Mouse (Mus musculus) lung, adult 2 months (tissue): ENCODE measurements around the gene Kdm5b. TPM values are rescaled to one million over a fixed set of nuclear protein-coding genes. Genes with fewer than 3 reads are reported as not detected.

Experiments used
- DNase-seq: peaks from one replicate; pipeline ENCODE4 v3.0.0; 2022
- H3K4me1 ChIP-seq: fragments of 200-500 bp; 2 replicates; pipeline ENCODE4 v1.6.1; 2011; ENCODE audit warnings: low read length; ENCODE audit not compliant: control insufficient read depth, insufficient read depth
- H3K4me3 ChIP-seq: fragments of 200-500 bp; replicated peaks from 2 replicates; pipeline ENCODE3; 2011; ENCODE audit warnings: low read depth, mild to moderate bottlenecking, control low read depth, low read length; ENCODE audit errors: extremely low read depth
- CTCF ChIP-seq: fragments of 200-500 bp; IDR thresholded peaks from 2 replicates; pipeline ENCODE4 v1.5.1; 2011; ENCODE audit warnings: mild to moderate bottlenecking, low read length, control low read depth; ENCODE audit not compliant: insufficient read depth
- POLR2A ChIP-seq: fragments of 200-500 bp; IDR thresholded peaks from 2 replicates; pipeline ENCODE4 v1.6.1; 2011; ENCODE audit warnings: low read depth, mild to moderate bottlenecking, control low read depth, low read length, borderline replicate concordance; ENCODE audit errors: extremely low read depth
- WGBS: fragments of 180-500 bp; shearing (Covaris S2); methylation state at CpG from one replicate; pipeline ENCODE4 v1.1.7; 2018; 5-methylcytosine and 5-hydroxymethylcytosine counted together
- polyA plus RNA-seq: library from polyadenylated mRNA; depleted of rRNA; stranded (reverse); fragments of >200 nt; gene quantifications from 2 replicates; pipeline ENCODE4 v1.2.3, GENCODE M21; 2012; rRNA removed

Kdm5b gene
- polyA plus RNA-seq, 1 experiment = 10.1 TPM

GRCm38 (mm10) chr1:134653603-134654257, 93.8 kb downstream of the Kdm5b start:
- Histone ChIP-seq H3K4me1 (peaks cover 6% of the 10 kb centered on the region; the same call in 1 of the 2 replicates), H3K4me3 (no peak overlapping the region)
- TF ChIP-seq POLR2A = no peak
- TF ChIP-seq CTCF = no peak
- no peak for DNase-seq
- WGBS = 52% methylated on average over 10 of the region's 10 CpGs

GRCm38 (mm10) chr1:134658841-134659240, 98.9 kb downstream of the Kdm5b start:
- Histone ChIP-seq H3K4me1 (no peaks in the 10 kb centered on the region), H3K4me3 (no peak overlapping the region)
- TF ChIP-seq POLR2A (no peak), CTCF (no peak)
- no peak for DNase-seq
- 38% methylated on average over 7 of the region's 7 CpGs for WGBS

GRCm38 (mm10) chr1:134660163-134660562, 100.2 kb downstream of the Kdm5b start:
- Histone ChIP-seq H3K4me3 (no peak overlapping the region), H3K4me1 (no peaks in the 10 kb centered on the region)
- 48% methylated on average over 7 of the region's 7 CpGs for WGBS
- no peak for DNase-seq
- TF ChIP-seq CTCF = no peak
- TF ChIP-seq POLR2A = no peak

- Histone ChIP-seq H3K4me3 (no peak overlapping the region), H3K4me1 (no peaks in the 10 kb centered on the region)
- DNase-seq = no peak
- 64% methylated on average over 10 of the region's 10 CpGs for WGBS
- no peak for TF ChIP-seq CTCF
These were observed 111.5 kb downstream of the Kdm5b start for GRCm38 (mm10) chr1:134671234-134672070.

- H3K4me3 ChIP-seq = no peak overlapping the region
- H3K4me1 ChIP-seq = no peaks in the 10 kb centered on the region
- DNase-seq = no peak
- WGBS = 19% methylated on average over 1 of the region's 1 CpGs
- no peak; the same call in 1 of the 2 replicates for TF ChIP-seq CTCF
- TF ChIP-seq POLR2A = no peak
These were observed 114.3 kb downstream of the Kdm5b start for GRCm38 (mm10) chr1:134674312-134674711.

- WGBS = 37% methylated on average over 4 of the region's 4 CpGs
- no peak for DNase-seq
- TF ChIP-seq CTCF = no peak
- TF ChIP-seq POLR2A = no peak
- Histone ChIP-seq H3K4me3 (no peak overlapping the region), H3K4me1 (no peaks in the 10 kb centered on the region)
These were observed 119.5 kb downstream of the Kdm5b start for GRCm38 (mm10) chr1:134679445-134679844.

GRCm38 (mm10) chr1:134680617-134681016, 120.6 kb downstream of the Kdm5b start:
- no peaks in the 10 kb centered on the region for H3K4me1 ChIP-seq
- 17% methylated on average over 6 of the region's 6 CpGs for WGBS
- no peak for DNase-seq
- TF ChIP-seq POLR2A = no peak
- no peak for TF ChIP-seq CTCF
- H3K4me3 ChIP-seq = no peak overlapping the region

- TF ChIP-seq CTCF (no peak), POLR2A (no peak)
- H3K4me1 ChIP-seq = no peaks in the 10 kb centered on the region
- DNase-seq = no peak
- WGBS = 50% methylated on average over 9 of the region's 9 CpGs
- no peak overlapping the region for H3K4me3 ChIP-seq
These were observed 122.5 kb downstream of the Kdm5b start for GRCm38 (mm10) chr1:134682460-134682859.

Other genes with a start within 250 kb of the Kdm5b start
- gene Ppfia4, start 227.2 kb upstream of the Kdm5b start, polyA plus RNA-seq = 7.9 and 11.3 TPM in 2 replicates
- gene Tmem183a, start 198.2 kb upstream of the Kdm5b start, polyA plus RNA-seq = 44.9 and 71.8 TPM in 2 replicates
- not detected in 2 replicates for gene 4933406M09Rik, start 174.2 kb upstream of the Kdm5b start, polyA plus RNA-seq
- gene Cyb5r1, start 154.6 kb upstream of the Kdm5b start, polyA plus RNA-seq = 41.6 and 59.5 TPM in 2 replicates
- 134 and 155 TPM in 2 replicates for gene Adipor1, start 144.8 kb upstream of the Kdm5b start, polyA plus RNA-seq
- 5.4 and 8.5 TPM in 2 replicates for gene Klhl12, start 104.6 kb upstream of the Kdm5b start, polyA plus RNA-seq
- gene Rabif, start 65.5 kb upstream of the Kdm5b start, polyA plus RNA-seq = 11.2 and 15.5 TPM in 2 replicates
- not detected in 2 replicates for gene Mgat4e, start 10.5 kb upstream of the Kdm5b start, polyA plus RNA-seq
- 0.05 and 0.14 TPM in 2 replicates for gene Syt2, start 86.5 kb downstream of the Kdm5b start, polyA plus RNA-seq